Mouse (Mus musculus) embryonic fibroblast, embryonic 13.5 days (primary cell): ENCODE measurements around the gene Cflar. TPM values are rescaled to one million over a fixed set of nuclear protein-coding genes. Genes with fewer than 3 reads are reported as not detected.
"Not testable (repeated sequence)": the region's sequence is repeated elsewhere in the genome, so short reads cannot be mapped to it uniquely, and the experiment has no call there.

ENCODE experiments used
- H3K27ac ChIP-seq: 2 replicates; pipeline ENCODE4 v1.5.1; 2012; ENCODE audit warnings: low read length, control low read depth, inconsistent platforms; ENCODE audit not compliant: insufficient read depth
- H3K4me1 ChIP-seq: 2 replicates; pipeline ENCODE4 v1.6.1; 2011; ENCODE audit warnings: low read length; ENCODE audit not compliant: control insufficient read depth, insufficient read depth
- H3K4me3 ChIP-seq: 2 replicates; pipeline ENCODE4 v1.5.1; 2011; ENCODE audit warnings: mild to moderate bottlenecking, control low read depth, low read length; ENCODE audit not compliant: insufficient read depth
- CTCF ChIP-seq: IDR thresholded peaks from 2 replicates; pipeline ENCODE4 v1.5.1; 2011; ENCODE audit warnings: mild to moderate bottlenecking, control low read depth, low read length, moderate library complexity, borderline replicate concordance; ENCODE audit not compliant: insufficient read depth
- POLR2A ChIP-seq: IDR thresholded peaks from 2 replicates; pipeline ENCODE4 v1.6.1; 2011; ENCODE audit warnings: low read depth, mild to moderate bottlenecking, control low read depth, low read length, moderate library complexity
- polyA plus RNA-seq: library from polyadenylated mRNA; stranded (reverse); fragments of >200 nt; gene quantifications from 2 replicates; pipeline ENCODE4 v1.2.4, GENCODE M21; 2011; ENCODE audit warnings: low read depth; ENCODE audit not compliant: missing spikeins, insufficient read length

Gene Cflar
- polyA plus RNA-seq, 1 experiment: 51.2 TPM

DNA sequence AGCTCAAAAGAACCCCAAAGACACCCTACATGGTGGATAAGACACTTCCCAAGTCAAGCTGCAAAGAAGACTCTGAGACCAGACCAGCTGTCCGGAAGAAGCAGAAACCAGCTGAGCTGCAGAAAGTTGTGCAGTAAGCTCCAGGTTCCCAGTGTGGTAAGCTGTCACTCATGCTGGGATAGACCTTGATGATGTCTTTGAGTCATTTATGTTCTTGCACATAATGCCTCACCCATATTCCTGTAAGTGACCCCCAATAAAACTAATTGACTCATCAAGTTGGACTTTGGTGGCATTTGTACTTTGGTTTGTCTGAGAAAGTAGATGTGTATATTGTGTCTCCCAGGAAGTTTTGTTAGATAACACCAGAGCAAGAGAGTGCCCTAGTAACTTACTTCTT, 66.3 kb downstream of the Cflar start:
- no peak overlapping the region for H3K27ac ChIP-seq
- no peak overlapping the region for H3K4me3 ChIP-seq
- TF ChIP-seq CTCF: no peak
- no peak for TF ChIP-seq POLR2A
- H3K4me1 ChIP-seq: no peaks in the 10 kb centered on the region

DNA sequence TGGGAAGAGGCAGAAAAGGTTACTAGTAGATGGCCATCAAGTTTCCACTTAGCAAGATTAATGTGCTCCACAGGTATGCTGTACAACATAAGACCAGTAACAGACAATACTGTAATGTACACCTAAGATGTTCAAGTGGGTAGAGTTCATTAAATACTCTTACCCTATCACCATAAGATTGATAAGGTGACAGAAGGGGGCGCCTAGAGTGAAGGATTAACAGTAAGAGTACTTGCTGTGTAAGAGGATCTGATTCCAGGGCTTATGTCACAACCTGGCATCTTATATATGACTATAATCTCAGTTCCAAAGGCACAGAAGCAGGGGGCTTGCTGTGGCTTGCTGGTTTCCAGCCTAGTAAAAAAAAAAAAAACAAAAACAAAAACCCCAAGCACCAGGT, 66.9 kb downstream of the Cflar start:
- H3K4me1 ChIP-seq: no peaks in the 10 kb centered on the region
- H3K27ac ChIP-seq: no peak overlapping the region
- no peak for TF ChIP-seq CTCF
- H3K4me3 ChIP-seq: no peak overlapping the region

DNA sequence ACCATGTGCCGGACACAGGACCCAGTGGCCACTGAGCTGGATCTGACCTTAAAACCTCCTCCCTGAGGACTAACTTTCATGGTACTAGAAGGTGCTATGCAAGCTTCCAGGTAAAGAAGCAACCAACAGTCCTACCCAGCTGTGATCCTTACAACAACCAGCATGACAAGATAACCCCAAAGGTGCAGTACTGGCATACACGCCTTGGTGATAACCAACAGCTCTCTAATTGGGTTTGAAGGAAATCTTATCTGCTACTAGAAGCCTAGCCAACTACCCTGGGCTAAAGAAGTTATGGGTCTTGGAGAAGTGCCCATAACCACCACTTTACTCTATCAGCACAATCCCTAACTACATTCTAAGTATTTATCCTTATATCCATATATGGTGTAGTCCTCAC, 75.0 kb downstream of the Cflar start:
- no peak overlapping the region for H3K4me3 ChIP-seq
- H3K4me1 ChIP-seq: no peaks in the 10 kb centered on the region
- H3K27ac ChIP-seq: no peak overlapping the region
- TF ChIP-seq CTCF: no peak
- no peak for TF ChIP-seq POLR2A

DNA sequence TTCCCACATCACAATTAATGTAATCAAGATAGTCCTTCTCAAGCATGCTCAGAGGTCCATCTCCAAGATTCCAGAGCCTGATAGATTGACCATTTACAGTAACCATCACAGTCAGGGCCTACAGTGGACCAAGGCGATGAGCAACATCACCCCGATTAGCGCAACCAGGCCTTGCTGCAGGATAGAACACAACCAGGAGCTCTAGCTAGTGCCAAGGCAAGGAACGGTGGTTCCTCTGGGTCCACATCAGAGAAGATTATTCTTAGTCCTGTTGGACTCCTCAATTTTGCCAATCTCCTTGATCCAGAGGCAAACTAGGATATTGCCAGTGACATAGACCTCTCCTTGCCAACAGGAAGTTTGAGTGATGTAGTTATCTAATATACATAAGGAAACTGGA, 77.1 kb downstream of the Cflar start:
- TF ChIP-seq CTCF (no peak), POLR2A (no peak)
- Histone ChIP-seq H3K27ac (no peak overlapping the region), H3K4me3 (no peak overlapping the region), H3K4me1 (no peaks in the 10 kb centered on the region)

DNA sequence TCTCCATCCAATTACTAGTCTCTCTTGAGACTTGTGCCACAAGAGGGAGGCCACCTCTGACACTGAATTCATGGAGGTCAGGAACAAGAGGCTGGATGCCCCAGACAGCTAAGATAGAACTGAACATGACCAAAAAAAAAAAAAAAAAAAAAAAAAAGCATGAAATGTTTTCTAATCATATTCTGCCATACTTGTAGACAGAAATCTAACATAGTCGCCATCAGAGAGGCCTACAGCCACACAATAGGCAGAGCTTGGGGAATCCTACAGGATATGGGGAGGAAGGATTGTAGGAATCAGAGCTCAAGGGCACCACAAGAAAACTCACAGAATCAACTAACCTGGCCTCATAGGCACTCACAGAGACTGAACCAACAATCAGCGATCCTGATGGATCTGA, 83.4 kb downstream of the Cflar start:
- H3K4me3 ChIP-seq: no peak overlapping the region
- H3K4me1 ChIP-seq: peaks cover 5% of the 10 kb centered on the region; the same call in 1 of the 2 replicates
- no peak for TF ChIP-seq POLR2A
- TF ChIP-seq CTCF: no peak
- H3K27ac ChIP-seq: peak overlapping the region; percentile 41

GRCm38 (mm10) chr1:58795291-58796058, 84.2 kb downstream of the Cflar start, which contains the start of gene Casp8:
TSS of gene Casp8 (plus strand) at chr1:58795374.
- H3K4me3 ChIP-seq: peak within 1 kb of the TSS; percentile 75
- H3K4me1 ChIP-seq: peaks cover 5% of the 10 kb centered on the region; the same call in 1 of the 2 replicates
- TF ChIP-seq POLR2A: peak; percentile 49
- no peak for TF ChIP-seq CTCF
- H3K27ac ChIP-seq: peak within 1 kb of the TSS; percentile 56

DNA sequence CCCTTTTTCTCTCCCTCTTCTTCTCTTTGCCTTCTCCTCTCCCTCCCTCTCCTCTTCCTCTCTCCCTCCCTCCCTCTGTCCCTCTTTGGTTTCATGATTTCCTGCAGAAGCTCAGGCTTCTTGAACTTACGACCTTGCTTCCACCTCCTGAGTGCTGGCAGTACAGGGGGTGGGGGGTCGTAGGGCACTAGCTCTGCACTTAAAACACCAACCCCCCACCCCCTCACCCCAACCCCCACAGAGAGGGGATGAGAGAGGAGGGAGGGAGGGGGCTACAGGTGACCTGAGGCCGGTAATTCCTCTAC, 84.7 kb downstream of the Cflar start:
- Histone ChIP-seq H3K4me1 (peaks cover 5% of the 10 kb centered on the region; the same call in 1 of the 2 replicates), H3K4me3 (peak overlapping the region; percentile 75), H3K27ac (peak overlapping the region; percentile 56)
- TF ChIP-seq POLR2A (no peak), CTCF (no peak)

GRCm38 (mm10) chr1:58796853-58797252, 85.5 kb downstream of the Cflar start:
- no peak for TF ChIP-seq CTCF
- H3K27ac ChIP-seq: no peak overlapping the region
- H3K4me1 ChIP-seq: peaks cover 5% of the 10 kb centered on the region; the same call in 1 of the 2 replicates
- peak overlapping the region; percentile 24 for H3K4me3 ChIP-seq

- H3K4me1 ChIP-seq: peaks cover 5% of the 10 kb centered on the region; the same call in 1 of the 2 replicates
- peak overlapping the region; percentile 24; the same call in 1 of the 2 replicates for H3K4me3 ChIP-seq
- no peak overlapping the region for H3K27ac ChIP-seq
- TF ChIP-seq CTCF: no peak
- no peak for TF ChIP-seq POLR2A
These were observed 86.1 kb downstream of the Cflar start for GRCm38 (mm10) chr1:58797370-58797769.

GRCm38 (mm10) chr1:58798911-58799310, 87.6 kb downstream of the Cflar start:
- Histone ChIP-seq H3K4me1 (peaks cover 5% of the 10 kb centered on the region; the same call in 1 of the 2 replicates), H3K27ac (no peak overlapping the region), H3K4me3 (no peak overlapping the region)
- TF ChIP-seq POLR2A: no peak
- TF ChIP-seq CTCF: no peak

GRCm38 (mm10) chr1:58800644-58801043, 89.3 kb downstream of the Cflar start:
- not testable (repeated sequence) for H3K4me3 ChIP-seq, H3K27ac ChIP-seq, H3K4me1 ChIP-seq
